Mouse (Mus musculus): ENCODE measurements around the gene Kbtbd6.
A peak's percentile ranks its signal among the peaks of the same experiment; 100 is the strongest.
"Not testable (repeated sequence)": the region's sequence is repeated elsewhere in the genome, so short reads cannot be mapped to it uniquely, and the experiment has no call there.

Kbtbd6 gene

DNA sequence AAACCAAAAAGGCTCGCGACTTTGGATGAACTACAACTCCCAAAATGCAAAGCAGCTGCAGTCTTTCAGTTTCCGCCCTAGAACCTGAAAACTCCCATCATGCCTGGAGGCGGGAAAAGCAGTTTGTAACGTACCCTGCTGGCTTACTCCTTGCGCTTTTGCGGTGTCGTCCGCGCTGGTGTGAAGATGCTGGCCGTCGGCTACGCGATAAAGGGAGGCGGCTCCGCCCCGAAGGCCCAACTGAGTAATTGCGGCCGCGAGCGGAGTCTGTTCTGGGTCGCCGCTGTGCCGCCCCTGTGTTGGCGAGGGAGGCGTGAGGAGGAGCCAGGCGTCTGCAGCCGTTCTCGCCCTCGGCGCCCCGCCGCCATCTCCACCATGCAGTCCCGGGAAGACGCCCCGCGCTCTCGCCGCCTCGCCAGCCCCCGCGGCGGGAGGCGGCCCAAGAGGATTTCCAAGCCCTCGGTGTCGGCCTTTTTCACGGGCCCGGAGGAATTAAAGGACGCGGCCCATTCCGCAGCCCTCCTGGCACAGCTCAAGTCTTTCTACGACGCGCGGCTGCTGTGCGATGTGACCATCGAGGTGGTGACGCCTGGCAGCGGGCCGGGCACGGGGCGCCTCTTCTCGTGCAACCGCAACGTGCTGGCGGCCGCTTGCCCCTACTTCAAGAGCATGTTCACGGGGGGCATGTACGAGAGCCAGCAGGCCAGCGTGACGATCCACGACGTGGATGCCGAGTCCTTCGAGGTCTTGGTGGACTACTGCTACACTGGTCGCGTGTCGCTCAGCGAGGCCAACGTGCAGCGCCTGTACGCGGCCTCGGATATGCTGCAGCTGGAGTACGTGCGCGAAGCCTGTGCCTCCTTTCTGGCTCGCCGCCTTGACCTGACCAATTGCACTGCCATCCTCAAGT lies at the start of gene Kbtbd6:
Gene Kbtbd6 (plus strand): TSS at position 155 of the 910 bp plus-strand sequence.
- peak; percentile 67 for DNase-seq (ENCODE audit: low spot score)

DNA sequence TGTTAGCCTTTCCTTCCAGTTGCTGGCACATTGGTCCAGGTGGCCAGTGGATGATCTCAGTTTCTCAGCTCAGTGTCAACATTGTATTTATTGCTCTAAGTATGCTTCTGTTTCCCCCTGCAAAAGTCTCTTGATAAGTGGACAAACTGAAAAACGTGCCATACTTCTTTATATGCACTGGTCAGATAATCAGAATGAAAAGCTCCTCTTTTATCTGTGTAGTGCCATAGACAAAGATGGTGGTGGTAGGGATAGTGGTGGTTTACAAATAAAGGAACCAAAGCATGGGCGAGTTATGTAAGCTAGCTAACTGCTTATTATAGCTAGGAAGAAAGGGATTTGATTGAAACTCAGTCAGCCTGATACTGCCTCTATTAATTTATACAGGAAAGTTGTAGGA lies 44.0 kb upstream of the Kbtbd6 start:
- DNase-seq (ENCODE audit: low spot score) = no peak

DNA sequence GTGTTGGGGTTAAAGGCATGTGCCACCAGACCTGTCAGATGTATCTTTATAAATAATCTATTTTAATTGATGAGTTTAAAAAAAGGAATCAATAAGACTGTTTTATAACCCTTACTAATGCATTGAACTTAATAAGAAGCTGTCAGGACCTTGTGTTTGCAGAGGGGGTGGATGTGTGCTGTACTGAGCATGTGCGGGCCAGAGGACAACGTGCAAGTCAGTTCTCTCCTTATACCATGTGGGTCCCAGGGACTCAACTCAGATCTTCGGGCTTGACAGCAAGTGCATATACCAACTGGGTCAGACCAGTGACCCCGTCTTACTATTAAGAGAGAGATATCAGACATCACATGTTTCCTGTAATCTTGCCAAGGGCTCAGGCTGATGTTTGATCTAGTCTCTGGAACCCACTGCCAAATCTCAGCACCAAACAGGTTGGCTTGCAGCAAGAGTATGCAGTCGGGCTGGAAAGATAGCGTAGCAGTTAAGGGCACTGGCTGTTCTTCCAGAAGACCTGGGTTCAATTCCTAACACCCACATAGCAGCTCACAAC lies 42.3 kb upstream of the Kbtbd6 start:
- no peak for DNase-seq (ENCODE audit: low spot score)

DNA sequence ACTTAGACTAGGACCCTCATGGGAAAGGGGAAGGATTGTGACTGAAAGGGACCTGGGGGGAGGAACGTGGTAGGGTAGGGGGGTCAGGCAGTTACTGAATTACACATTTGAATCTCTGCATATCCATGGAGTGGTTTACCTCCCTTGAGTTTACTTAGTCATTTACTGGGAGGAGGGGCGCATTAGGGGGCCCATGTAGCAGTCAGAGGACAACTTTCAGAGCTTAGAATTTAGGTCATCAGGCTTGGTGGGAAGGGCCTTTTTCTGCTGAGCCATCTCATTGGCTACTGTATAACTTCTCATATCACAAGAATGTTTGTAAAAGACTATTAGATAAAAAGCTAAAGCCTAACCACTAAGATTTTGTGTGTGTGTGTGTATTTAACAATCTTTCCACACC lies 41.0 kb upstream of the Kbtbd6 start:
- no peak for DNase-seq (ENCODE audit: low spot score)

DNA sequence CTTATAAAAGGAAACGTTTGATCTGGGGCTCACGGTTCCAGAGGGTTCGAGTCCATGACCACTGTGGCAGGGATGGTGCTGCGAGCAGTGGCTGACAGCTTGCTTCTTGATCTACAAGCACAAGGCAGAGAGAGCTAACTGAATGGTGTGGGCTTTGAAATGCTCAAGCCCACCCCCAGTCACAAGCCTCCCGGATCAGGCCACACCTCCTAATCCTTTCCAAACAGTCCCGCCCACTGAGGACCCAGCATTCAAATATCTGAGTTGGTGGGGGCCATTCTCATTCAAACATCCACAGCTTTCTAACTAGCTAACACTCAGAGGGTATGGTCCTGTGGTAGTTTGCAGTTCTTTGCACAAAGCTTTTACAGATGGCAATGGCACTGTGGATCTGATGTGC lies 38.5 kb upstream of the Kbtbd6 start:
- DNase-seq (ENCODE audit: low spot score) = no peak

DNA sequence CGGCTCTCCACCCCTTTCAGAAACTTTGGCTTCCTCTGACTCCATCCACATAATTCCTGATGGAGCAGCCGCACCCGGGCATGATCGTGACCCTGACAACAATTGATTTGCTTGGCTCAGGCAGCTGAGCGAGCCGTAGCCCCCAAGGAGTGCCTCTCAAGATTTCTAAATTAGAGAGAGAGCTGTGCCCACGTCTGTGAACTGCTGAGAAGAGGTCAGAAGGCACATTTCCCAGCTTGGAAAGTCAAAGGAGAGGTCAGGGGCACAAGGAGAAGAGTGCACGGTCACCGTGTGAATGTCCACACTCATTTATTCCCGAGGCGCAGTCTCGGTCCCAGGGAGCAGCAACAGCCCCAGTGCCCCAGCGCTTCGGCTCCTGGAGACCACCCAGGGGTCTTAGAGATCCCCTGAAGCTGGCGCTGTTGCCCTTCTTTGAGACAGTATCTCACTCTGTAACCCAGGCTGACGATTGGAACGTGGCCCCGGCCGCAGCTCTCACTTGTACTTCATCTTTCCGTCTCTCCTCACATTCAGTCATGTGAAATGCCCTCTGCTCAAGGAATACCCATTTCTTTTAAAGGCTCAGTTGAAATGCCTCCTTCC lies 31.5 kb upstream of the Kbtbd6 start:
- no peak for DNase-seq (ENCODE audit: low spot score)

DNA sequence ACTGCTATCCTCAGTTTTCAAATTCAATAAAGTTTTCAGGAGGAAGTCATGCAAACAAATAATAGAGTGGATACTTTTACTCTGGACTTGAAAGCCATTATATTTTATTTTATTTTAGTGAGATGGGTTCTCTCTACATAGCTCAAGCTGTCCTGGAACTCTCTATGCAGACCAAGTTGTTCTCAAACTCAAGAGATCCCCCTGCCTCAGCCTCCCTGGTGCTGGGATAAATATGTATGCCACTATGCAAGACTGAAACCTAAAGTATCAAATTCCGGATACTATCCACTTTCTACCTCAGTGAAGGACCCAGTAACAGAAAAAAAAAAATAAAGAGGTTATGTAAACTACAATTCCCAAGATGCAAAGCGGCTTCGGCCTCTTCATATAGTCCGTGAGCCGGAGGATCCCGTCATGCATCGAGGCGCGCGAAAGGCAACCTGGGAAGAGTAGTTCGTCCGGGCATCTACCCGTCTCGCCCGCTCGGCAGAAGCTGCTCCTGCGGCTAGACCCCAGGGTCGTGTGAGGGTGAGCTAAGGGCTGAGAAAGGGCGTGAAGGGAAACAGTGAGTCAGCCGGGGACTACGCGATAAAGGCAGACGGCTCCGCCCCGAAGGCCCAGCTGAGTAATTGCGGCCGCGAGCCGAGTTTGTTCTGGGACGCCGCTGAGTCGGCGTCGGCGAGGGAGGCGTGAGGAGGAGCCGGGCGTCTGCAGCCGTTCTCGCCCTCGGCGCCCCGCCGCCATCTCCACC lies 25.5 kb upstream of the Kbtbd6 start, which contains the start of gene Kbtbd7:
Gene Kbtbd7 (plus strand): TSS at position 533 of the 751 bp plus-strand sequence.
- DNase-seq (ENCODE audit: low spot score) = peak; percentile 91

DNA sequence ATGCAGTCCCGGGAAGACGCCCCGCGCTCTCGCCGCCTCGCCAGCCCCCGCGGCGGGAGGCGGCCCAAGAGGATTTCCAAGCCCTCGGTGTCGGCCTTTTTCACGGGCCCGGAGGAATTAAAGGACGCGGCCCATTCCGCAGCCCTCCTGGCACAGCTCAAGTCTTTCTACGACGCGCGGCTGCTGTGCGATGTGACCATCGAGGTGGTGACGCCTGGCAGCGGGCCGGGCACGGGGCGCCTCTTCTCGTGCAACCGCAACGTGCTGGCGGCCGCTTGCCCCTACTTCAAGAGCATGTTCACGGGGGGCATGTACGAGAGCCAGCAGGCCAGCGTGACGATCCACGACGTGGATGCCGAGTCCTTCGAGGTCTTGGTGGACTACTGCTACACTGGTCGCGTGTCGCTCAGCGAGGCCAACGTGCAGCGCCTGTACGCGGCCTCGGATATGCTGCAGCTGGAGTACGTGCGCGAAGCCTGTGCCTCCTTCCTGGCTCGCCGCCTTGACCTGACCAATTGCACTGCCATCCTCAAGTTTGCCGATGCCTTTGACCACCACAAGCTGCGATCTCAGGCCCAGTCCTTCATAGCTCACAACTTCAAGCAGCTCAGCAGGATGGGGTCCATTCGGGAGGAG lies 24.8 kb upstream of the Kbtbd6 start:
- DNase-seq (ENCODE audit: low spot score) = not testable (repeated sequence)

DNA sequence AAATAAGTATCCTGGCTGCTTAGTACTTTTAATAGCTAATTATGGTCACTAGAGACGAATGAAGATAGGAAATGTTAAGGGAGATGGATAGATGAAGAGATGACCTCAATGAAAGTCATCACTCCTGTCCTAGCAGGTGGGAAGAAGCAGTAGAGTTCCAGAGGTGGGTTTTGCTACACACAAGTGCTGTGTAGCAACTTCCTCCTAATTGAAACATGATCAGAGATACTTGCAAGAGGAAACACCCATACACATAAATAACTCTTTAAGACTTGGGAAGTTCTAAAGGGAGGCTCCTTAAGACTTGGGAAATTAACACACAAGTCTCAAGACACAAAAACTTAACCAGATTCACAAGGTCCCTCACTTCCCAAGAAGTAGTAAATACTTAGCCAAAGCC lies 17.6 kb upstream of the Kbtbd6 start:
- DNase-seq (ENCODE audit: low spot score) = no peak

DNA sequence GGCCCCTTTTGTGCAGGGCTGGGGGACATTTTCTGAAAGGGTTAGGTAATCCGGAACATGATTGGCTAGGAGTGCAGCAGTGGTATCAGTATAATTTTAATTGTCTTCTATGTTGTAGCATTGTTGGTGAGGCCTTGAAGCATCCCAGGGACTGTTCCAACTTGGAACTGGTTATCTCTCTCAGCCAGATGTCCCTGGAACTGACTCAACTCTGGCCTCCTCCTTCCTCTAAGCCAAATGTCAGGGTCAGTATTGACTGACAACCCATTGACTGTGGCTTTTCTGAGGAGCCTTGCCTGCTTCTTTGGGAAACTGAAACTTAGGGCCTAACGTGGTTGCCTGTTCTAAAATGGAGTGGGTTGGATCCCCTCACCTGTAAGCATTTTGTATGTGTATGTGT lies 11.0 kb upstream of the Kbtbd6 start:
- DNase-seq (ENCODE audit: low spot score) = no peak

DNA sequence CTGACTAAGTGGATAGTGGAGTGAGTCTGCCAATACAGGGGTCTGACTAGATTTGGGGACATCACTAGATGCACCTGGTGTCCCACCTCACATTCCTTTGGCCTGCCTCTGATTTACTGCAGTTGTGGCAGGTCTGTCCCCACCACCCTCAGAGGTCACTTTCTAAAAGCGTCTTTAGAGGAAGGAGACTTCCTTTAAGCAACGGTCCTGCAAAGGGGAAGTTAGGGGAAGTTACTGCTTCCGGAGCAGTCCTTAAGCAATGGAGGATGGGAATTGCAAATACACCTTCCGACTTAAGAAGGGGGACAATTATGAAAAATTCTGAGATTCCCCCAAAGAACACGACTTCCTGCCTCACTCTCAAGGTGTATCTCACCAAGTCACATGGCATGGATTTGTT lies 10.2 kb upstream of the Kbtbd6 start:
- no peak for DNase-seq (ENCODE audit: low spot score)

DNA sequence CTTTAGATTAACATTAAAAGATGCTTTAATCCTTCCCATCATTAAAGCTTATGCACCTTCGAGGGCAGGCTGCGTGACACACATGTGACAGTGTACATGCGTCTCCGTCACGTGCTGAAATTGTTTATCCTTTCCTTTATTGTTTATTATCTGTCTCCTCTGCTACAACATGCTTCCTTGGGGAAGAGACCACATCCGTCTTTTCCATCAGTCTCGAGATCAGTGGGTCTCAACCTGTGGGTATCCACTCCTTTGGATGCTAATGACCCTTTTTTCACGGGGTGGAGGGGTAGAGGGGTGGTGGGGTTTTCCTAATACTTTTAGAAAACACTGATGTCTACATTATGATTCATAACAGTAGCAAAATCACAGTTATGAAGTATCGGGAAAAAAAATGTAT lies 7.0 kb upstream of the Kbtbd6 start:
- DNase-seq (ENCODE audit: low spot score) = no peak

DNA sequence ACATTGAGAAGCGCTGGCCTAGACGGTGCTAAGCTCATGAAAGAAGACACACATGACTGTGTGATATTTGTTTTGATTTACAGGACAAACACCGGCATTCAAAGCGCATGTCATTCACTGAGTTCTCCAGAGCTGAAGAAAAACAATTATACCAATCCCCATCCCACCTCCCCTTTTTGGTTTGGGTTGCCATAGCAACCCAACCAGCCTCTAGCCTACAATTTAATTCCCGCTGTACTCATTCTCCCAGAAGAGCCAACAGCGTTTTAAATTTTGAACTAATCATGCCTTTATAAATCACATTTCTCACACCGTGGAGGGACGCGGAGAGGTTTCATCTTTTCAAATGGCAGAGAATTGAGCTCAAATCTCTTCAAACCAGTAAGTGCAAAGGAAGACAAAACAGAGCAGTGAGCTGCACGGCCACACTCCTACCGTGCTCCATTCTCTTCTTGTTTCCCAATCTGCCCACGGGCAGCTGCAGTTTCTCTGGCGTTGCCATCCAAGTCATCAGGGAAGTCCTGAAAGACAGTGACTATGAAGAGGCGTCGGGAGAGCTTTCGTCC lies 6.5 kb upstream of the Kbtbd6 start:
- no peak for DNase-seq (ENCODE audit: low spot score)

DNA sequence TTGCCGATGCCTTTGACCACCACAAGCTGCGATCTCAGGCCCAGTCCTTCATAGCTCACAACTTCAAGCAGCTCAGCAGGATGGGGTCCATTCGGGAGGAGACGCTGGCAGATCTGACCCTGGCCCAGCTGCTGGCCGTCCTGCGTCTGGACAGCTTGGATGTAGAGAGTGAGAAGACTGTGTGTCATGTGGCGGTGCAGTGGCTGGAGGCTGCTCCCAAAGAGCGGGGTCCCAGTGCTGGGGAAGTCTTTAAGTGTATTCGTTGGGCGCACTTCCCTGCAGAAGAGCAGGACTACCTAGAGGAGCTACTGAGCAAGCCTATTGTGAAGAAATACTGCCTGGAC lies 928 bp downstream of the Kbtbd6 start:
- not testable (repeated sequence) for DNase-seq (ENCODE audit: low spot score)

DNA sequence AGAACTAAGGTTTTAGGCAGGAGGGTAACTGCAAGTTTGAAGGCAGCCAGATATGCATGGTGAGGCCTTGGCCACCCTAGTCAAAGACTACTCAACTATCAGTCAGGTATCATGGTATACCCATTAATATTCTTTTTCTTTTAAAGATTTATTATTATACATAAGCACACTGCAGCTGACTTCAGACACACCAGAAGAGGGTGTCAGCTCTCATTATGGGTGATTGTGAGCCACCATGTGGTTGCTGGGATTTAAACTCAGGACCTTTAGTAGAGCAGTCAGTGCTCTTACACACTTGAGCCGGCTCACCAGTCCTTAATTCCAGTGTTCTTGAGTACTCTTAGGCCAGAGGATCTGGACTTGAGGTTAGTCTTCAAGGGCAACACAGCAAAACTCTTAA lies 8.8 kb downstream of the Kbtbd6 start:
- no peak for DNase-seq (ENCODE audit: low spot score)

DNA sequence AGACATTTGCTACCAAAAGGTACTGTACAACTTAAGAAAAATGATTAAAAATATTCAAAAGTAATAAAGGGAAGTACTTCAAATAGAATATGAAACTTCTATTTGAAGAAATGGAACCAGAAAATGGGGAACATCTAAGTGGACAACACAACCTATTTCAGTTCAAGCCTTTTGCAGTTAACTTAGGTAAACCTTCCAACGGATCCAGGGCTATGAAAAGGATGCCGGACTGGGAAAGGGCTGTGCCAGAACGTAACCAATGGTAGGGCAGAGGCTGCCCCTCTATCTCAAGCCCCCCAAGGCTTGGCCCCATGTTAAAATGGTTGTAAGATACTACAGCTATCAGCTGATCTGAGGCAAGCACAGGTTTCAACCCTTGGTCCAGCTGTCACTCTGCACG lies 9.4 kb downstream of the Kbtbd6 start:
- no peak for DNase-seq (ENCODE audit: low spot score)

DNA sequence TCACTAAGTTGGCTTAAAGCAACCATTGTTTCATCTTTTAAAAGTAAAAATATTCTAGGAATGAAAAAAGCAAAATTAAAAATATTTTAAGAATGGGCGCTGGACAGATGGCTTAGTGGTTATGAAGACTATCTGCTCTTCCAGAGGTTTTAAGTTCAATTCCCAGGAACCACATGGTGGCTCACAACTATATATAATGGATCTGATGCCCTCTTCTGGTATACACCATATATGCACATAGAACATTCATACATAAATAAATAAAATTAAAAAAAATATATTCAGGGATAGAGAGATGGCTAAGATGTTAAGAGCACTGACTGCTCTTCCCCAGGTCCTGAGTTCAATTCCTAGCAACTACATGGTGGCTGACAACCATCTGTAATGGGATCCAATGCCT lies 14.0 kb downstream of the Kbtbd6 start:
- DNase-seq (ENCODE audit: low spot score) = no peak

DNA sequence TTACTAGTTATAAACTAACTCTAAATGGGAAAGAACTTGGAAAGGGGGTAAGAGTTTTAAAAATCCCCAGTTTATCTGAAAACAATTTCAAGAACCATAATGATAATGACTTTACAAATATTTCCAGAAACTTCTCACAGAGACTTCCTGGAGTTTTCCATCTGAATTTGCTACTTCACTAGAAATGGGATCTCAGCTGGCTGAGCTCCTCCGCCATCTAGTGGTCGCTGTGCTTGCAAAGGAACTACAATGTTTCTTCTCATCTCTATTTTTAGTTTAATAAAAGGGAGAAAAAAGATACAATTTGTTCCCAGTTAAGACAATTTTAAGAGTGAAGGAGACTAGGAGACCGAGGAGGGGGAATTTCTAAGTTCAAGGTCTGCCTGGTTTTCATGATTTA lies 16.0 kb downstream of the Kbtbd6 start:
- peak; percentile 55 for DNase-seq (ENCODE audit: low spot score)

DNA sequence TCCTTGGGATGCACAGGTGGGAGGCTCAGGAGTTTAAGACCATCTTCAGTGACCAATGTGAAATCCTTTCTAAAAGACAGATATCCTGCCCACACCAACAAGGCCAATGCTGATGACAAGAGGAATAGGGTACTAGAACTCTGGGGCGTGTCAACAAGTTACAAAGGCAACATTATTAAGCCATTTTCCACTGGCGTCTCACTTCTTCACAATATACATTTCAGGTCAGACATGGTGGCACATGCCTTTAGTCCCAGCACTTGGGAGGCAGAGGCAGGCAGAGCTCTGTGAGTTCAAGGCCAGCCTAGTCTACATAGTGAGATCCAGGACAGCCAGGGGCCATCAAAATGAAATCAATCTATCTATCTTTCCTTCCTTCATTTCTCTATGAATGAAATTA lies 21.7 kb downstream of the Kbtbd6 start:
- DNase-seq (ENCODE audit: low spot score) = no peak

DNA sequence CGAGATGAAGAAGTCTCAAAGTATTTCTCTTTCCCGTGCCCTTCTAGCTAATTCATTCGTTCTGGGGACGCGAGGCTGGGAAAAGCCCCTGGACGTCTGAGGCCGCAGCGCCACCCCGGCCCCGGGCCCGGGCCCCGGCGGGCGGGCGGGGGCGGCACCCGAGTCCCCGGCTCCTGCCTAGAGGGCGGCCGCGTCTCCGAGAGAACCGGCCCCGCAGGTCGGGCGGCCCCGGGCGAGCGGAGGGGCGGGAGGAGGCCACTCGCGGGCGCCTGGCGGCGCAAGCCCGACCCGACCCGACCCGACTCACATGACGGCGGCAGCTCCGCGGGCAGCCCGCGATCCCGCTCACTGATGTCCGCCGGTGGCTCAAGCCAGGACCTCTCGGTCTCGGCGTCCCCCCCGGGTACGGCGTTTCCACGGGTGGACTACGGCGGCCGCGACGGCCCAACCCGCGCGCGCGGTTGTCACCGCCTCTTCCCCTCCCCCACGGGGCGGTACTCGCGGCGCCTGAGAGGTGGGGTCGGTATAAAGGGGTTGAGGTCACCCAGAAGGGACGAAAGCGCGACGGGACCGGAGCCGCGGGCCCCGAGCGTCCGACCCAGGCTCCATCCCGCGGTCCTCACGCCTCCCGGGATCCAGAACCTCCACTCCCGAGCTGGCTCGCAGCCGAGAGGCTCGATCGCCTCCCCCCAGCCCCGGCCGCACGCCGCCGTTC lies 29.1 kb downstream of the Kbtbd6 start, which contains the start of gene Elf1:
Gene Elf1 (plus strand): TSS at position 571 of the 715 bp plus-strand sequence.
- DNase-seq (ENCODE audit: low spot score) = peak; percentile 97

Data from ovary, postnatal 36 days (tissue).